Mouse (Mus musculus) limb, embryonic 15.5 days (tissue): Measurements from ENCODE around the gene Krt7. TPM values are rescaled to one million over a fixed set of nuclear protein-coding genes. Genes with fewer than 3 reads are reported as not detected.

Experiments
- microRNA counts: library from miRNA; unstranded; fragments of <30 nt; microRNA quantifications from one replicate; lab custom pipeline; 2016
- microRNA-seq: library from miRNA; unstranded; fragments of <30 nt; microRNA quantifications from one replicate; pipeline ENCODE4, GENCODE M21; 2016
- polyA plus RNA-seq: library from polyadenylated mRNA; unstranded; fragments of >200 nt; fragmentation: Nextera tagmentation; extraction: Ambion mirVana; gene quantifications from 2 replicates; pipeline ENCODE4 v1.2.1, GENCODE M21; 2015

Gene Krt7
- polyA plus RNA-seq, 1 experiment from 2014 or later, result 162 TPM

MicroRNA genes within 50 kb of the gene (microRNA counts, 519-probe panel; counts per million panel counts)
- 1,729 counts per million, percentile 25 among the panel's probes with 10 or more counts for microRNA mmu-miR-1941-3p (lab: Ali Mortazavi, UCI)
- not detected for microRNA mmu-miR-1941-5p (lab: Ali Mortazavi, UCI)

Small RNAs within 50 kb of the gene (microRNA-seq; reads per million reads assigned to microRNA genes)
- gene Mir1941, result 3.3 reads per million, percentile 9 among the genes with 10 or more reads in this experiment

Other genes starting within 250 kb of the Krt7 start
- gene Acvr1b, start 237.0 kb upstream of the Krt7 start, polyA plus RNA-seq, result 8.4 and 10.9 TPM in 2 replicates
- 5.3 and 7.2 TPM in 2 replicates for gene Grasp, start 186.9 kb upstream of the Krt7 start, polyA plus RNA-seq
- gene Nr4a1, start 156.8 kb upstream of the Krt7 start, polyA plus RNA-seq, result 14.7 and 18.4 TPM in 2 replicates
- 69.7 and 69.9 TPM in 2 replicates for gene Atg101, start 126.8 kb upstream of the Krt7 start, polyA plus RNA-seq
- gene 6030408B16Rik, start 117.8 kb upstream of the Krt7 start, polyA plus RNA-seq, result 0.50 and 0.84 TPM in 2 replicates
- gene Krt80, start 40.9 kb upstream of the Krt7 start, polyA plus RNA-seq, result 22.6 and 25.3 TPM in 2 replicates
- gene Krt87, start 27.8 kb downstream of the Krt7 start, polyA plus RNA-seq, result 3.0 and 3.6 TPM in 2 replicates
- not detected in 2 replicates for gene Krt88, start 36.7 kb downstream of the Krt7 start, polyA plus RNA-seq
- 0.35 and 1.3 TPM in 2 replicates for gene Krt81, start 52.7 kb downstream of the Krt7 start, polyA plus RNA-seq
- gene Krt86, start 62.4 kb downstream of the Krt7 start, polyA plus RNA-seq, result 0.27 and 0.28 TPM in 2 replicates
- gene Krt83, start 80.5 kb downstream of the Krt7 start, polyA plus RNA-seq, result 0.58 and 1.7 TPM in 2 replicates
- 4.4 and 6.7 TPM in 2 replicates for gene Gm49425, start 106.2 kb downstream of the Krt7 start, polyA plus RNA-seq
- 54.7 and 75.1 TPM in 2 replicates for gene Krt84, start 121.8 kb downstream of the Krt7 start, polyA plus RNA-seq
- gene Krt82, start 139.6 kb downstream of the Krt7 start, polyA plus RNA-seq, result not detected in 2 replicates
- gene Krt90, start 151.9 kb downstream of the Krt7 start, polyA plus RNA-seq, result 1.2 TPM in 2 replicates
- gene Krt75, start 162.9 kb downstream of the Krt7 start, polyA plus RNA-seq, result 2.0 and 2.8 TPM in 2 replicates
- not detected in 2 replicates for gene Gm5414, start 217.1 kb downstream of the Krt7 start, polyA plus RNA-seq
- gene Gm5478, start 236.3 kb downstream of the Krt7 start, polyA plus RNA-seq, result not detected in 2 replicates